Mouse (Mus musculus) ovary, postnatal 10 days (tissue): ENCODE measurements around the gene Kctd6.

Experiments used
- DNase-seq: peaks from one replicate; pipeline ENCODE4 v3.0.0; 2022; ENCODE audit warnings: low spot score

Kctd6 gene

DNA sequence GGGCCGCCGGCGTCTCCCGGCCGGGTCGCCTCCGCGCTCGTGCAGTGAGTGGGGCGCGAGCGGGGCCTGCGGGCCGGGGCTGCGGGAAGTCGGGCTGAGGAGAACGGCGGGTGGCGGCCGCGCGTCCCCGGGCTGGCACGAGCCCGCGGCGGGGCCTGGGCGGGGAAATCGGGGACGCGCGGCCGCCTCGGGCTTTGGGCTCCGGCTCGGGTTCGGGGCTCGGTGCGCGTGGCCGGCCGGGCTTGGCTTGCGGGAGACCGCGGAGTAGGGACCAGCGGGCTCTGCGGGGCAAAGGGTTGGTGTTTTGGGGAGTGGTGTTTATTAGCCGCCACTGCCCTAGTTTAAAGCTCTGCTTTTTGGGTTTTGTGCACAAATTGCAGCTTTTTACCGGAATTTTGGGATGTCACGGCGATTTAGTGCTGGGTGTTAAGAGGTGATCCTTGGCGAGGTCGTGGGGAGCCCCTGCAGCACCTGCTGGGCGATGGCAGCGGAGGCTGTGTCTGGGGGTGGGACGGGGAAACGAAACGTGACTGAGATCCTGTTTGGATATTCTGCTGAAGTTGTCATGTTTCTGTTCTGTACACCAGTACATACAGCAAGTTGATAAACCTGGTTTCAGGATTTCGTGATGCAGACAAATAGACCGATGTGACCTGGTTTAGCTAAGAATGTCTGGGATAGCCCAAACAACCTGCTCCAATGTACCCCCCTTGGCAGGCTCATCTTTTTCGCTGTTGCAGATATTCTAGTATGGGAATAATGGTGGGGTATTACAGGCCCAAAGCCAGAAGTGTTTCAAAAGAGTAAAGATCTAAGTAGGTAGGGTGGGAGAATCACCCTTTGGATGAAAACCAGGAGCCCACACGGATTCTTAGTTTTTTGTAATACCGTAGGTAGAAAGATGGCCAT is 613 bp downstream of the Kctd6 start:
- peak; percentile 52 for DNase-seq

DNA sequence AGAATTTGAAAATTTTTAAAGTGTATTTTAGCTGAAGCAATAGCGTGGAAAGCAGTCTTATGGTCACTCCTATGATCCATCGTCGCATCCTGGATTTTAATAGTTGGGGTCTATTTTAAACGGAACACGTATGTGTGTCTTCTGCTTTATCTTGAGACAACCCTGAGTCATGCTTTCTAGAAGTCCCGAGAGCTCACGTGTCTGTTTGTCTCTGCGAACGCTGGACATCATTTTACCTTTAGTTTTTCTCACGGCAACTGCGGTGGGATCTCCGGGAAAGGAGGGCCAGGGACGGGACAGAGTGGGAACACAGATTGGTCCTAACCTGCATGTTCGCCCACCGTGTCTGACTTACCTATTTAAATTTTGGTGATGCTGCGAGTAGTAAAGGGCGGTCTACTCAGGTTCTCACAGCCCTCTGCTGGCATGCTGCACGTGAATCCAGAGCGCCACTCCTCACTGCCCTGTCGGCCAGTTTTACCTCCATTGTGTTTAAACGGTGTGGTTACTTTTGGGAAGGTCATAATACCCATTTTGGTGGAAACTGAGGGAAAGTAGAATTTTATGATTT is 1.4 kb downstream of the Kctd6 start:
- no peak for DNase-seq

- DNase-seq: no peak
Measured at GRCm38 (mm10) chr14:8216100-8216499, 2.2 kb downstream of the Kctd6 start.

DNA sequence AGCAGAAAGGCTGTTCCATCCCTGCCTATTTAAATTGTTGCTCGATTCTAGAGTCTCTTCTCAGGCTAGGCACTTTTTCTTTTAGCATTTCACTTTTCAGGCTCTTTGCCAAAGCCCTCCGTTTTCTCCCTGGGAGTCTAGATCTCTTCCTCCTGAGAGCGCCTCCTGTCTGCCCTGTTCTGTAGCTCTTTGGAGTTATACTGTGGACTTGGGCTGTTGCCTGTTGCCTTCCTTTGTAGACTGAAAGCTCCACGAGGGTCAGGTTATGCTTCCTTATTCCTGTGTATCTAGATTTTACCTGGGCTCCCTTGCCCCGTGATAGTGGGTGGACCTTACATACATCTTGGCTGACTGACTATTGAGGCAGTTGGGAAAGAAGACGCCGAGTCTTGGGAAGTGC is 4.3 kb downstream of the Kctd6 start:
- DNase-seq: no peak

DNA sequence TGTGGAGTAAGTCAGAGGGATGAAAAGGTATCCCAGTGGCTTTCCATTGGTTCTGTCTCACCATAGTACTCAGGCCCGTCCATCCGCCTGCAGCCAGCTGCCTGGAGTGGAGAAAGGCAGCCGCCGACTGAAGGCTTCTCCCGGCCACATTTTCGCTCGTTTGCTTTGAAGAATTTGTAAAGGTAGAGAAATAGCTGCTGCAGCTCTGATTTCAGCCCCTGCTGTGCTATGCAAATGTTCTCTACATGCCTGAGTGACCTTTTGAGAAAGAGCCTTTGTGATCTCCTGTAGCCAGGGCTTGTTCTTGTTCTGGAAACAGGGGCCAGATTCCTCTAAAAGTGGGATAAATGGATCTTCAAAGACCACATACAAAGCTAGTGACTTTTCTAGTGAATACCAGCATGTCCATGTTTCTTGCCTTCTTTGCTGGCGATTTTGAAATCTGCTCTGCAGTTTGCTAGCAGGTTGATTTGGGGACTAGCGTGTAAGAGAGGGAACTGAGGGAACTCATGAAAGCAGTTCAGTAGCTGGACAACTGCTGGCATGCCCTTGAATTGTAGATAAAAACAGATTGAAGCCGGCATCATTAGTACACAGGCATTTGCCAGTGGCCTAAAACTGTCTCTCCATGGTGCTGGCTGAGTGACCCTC is 4.9 kb downstream of the Kctd6 start:
- no peak for DNase-seq

- no peak for DNase-seq
Measured at GRCm38 (mm10) chr14:8219876-8220275, 5.9 kb downstream of the Kctd6 start.

DNA sequence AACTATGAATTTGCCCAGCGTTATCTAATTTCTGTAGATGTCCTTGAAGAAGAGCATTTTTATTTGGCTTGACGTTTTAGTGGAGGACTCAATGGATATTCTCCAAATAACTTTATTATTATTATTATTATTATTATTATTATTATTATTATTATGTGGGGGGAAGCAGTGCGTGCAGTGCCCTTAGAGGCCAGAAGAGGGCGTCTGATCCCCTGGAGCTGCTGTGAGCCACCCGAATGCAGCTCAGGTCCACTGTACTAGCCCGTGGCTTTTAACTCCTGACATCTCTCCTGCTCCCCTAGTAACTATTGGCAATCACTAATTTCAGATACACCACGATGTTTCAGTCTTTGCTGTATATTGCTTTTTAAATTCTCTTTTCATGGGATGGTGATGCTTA is 6.4 kb downstream of the Kctd6 start:
- DNase-seq: no peak

DNA sequence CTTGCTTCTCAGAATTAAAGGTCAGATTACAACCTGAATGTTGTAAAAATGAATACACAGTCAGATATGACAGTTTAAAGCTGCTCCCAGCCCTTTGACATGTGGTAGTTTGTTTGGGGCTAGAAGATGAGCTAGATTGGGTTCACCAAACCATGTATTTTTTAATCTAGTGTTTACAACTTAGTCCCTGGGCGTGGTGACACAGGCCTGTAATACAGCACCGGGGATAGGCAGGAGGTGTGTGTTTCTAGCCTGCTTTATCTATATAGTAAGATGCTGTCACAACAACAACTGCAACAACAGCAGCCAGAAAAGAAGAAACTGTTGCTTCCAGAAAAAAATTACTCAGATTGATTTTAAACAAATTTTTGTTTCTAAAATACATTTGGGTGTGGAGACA is 7.0 kb downstream of the Kctd6 start:
- DNase-seq: no peak

DNA sequence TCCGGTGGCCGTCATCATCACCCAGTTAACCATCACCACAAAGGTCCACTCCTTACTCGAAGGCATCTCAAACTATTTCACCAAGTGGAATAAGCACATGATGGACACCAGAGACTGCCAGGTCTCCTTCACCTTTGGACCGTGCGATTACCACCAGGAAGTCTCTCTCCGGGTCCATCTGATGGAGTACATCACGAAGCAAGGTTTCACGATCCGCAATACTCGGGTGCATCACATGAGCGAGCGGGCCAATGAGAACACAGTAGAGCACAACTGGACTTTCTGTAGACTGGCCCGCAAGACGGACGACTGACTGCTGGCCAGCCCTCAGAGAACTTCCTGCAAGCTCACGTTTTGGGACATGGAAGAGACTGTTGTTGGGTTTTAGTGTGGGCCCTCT is 8.6 kb downstream of the Kctd6 start:
- DNase-seq: no peak

DNA sequence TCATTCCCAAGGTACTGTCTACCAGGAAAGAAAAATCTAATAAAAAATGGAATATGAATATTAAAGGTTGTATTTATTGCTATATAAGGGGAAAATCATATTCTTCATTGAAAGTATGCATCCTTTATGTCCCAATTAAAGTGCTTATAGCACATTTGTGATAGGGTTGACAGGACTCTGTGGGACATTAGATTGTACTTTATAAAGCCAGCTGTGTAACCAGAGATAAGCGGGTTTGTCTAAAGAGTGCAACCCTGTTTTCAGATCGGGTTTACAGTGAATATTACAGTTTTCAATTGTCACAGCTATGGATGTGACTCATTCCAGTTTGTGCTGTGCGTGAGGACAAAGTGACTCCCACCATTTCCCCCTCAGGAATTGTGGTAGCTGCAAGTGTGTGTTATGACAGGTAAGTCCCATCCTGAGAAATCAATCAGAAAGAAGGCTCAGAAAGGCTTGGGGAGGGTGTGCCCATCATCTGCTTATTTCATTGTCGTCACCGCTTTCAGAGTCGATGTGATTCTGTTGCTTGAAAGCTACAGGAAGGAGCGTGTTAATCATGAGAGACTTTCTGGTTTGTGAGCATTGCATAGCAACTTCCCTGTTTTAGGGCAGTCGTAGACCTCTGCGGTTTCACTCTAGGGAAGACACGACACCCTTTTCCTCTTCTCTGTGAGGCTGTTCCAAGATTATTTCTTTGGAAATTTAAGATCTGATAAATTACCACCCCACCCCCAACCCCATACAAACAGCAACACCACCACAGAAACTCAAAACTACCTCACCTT is 9.8 kb downstream of the Kctd6 start:
- DNase-seq: no peak

GRCm38 (mm10) chr14:8224805-8225204 is 10.9 kb downstream of the Kctd6 start:
- no peak for DNase-seq

DNA sequence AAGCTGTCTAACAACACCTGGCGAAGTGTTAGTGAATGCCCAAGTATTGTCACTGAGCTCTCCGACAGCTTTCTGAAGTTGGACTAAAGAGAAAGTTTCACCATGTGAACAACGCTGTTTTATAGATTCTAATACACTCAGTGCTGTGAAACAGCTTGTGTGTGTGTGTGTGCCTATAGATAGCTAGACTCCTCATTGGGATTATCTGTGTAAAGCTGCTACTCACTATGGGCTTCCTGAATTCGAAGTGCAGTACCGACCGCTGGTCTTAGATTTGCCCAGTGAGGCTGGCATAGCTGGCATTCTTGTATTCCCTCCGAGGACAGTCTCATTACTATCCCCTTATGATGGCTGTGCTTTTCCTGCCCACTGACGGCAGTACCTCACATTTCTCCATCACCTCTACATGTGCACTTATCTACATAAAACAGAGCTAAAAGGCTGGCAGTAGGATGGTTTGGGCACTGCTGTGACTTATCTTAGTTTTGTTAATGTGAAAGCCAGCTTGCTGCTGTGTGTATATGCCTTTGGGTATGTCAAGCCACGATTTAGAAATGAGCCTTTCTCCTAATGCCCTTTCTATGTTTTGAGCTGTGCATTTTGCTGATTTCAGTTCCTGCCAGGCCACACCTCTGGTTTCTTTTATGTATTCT is 15.6 kb downstream of the Kctd6 start:
- DNase-seq: no peak

DNA sequence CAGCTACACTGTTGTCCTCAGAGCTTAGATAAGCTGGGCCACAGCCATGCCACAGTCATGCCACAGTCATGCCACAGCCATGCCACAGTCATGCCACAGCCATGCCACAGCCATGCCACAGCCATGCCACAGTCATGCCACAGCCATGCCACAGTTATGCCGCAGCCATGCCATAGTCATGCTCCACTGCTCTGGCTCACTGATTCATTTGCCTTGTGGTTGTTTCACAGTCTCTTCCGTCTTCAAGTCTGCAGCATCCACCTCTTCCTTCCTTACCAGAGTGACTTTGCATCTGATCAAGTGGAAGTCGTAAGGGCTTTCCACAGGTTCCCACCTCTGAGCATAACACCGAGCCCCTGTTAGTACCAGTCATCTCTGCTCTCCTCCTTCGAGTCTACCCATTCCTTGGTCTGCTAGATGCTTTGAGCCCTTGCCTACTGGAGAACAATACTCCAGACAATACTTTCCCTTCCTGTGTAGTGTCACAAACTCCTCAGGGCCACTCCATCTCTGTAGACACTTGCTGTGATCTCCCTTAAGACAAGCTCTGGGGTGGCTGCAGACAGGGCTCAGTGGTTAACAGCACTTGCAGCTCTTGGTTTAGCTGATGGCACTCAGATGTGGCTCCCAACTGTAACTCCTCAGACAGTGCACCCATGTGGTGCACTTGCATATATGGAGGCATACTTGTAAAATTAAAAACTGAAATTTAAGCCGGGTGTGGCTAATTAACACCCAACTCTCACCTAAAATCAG is 18.4 kb downstream of the Kctd6 start:
- no peak for DNase-seq

- no peak for DNase-seq
Measured at GRCm38 (mm10) chr14:8233252-8233651, 19.3 kb downstream of the Kctd6 start.

DNA sequence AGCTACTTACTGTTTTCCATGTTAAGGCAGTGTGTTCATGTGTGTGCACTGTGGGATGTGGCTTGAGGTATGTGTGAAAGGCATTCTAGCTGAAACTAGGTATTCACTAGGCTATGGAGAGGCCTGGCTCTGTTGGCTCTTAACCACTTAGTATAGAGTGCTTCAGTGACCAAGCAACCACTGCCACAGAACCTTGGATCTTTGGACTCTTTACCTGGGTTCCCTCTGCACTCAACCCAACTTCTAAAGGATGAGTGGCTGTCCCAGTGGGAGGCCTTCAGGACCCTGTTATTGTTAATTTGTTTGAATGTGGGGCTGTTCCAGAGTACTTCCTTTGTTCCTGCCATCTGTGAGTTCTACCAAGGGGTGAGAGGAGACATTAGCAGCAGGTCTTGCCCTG is 27.9 kb downstream of the Kctd6 start:
- no peak for DNase-seq

DNA sequence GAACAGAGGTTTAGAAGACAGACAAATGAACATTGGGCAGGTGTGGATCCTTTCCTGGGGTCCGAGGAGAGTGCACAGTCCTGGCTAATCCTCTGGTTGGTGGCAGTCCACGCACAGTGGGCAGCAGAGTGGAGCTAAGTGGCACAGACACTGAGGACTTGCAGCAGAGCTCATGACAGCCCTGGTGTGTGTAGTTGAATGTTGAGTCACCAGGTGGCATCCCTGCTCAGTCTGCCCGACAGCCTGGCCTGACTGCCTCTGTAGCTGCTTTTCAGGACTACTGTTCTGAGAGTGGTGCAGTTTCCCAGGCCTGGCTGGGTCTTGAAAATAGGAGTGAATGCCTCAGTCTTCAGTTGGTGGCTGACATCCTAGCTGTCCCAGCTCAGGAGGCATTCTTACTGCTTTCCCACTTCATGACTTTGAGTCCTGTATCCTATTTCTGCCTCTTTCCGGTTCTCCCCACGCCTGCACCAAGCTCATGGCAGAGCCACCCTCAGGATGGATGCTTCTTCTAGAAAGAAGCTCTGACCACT is 28.5 kb downstream of the Kctd6 start:
- DNase-seq: no peak

- no peak for DNase-seq
Measured at GRCm38 (mm10) chr14:8243136-8243888, 29.4 kb downstream of the Kctd6 start.

- DNase-seq: no peak
Measured at GRCm38 (mm10) chr14:8244211-8244611, 30.3 kb downstream of the Kctd6 start.

- no peak for DNase-seq
Measured at GRCm38 (mm10) chr14:8246878-8247277, 32.9 kb downstream of the Kctd6 start.

- no peak for DNase-seq
Measured at GRCm38 (mm10) chr14:8249206-8249605, 35.3 kb downstream of the Kctd6 start.
